Mouse (Mus musculus) v-Abl transformed pro-B cells (cell line): ENCODE results near the gene Zfhx2.
"Not testable (repeated sequence)": the region's sequence is repeated elsewhere in the genome, so short reads cannot be mapped to it uniquely, and the experiment has no call there.

Experiments
- in situ Hi-C, 2 experiments: fragments of 400-800 bp; cut with MboI; formaldehyde crosslinking; loops; one replicate each; pipeline ENCODE4 v1.15.1; 2025; ENCODE audit not compliant: unreplicated experiment in 2 of 2

The Zfhx2 gene

GRCm38 (mm10) chr14:55062626-55063025 lies 29.5 kb downstream of the Zfhx2 start:
- in situ Hi-C loops = no loop called here

DNA sequence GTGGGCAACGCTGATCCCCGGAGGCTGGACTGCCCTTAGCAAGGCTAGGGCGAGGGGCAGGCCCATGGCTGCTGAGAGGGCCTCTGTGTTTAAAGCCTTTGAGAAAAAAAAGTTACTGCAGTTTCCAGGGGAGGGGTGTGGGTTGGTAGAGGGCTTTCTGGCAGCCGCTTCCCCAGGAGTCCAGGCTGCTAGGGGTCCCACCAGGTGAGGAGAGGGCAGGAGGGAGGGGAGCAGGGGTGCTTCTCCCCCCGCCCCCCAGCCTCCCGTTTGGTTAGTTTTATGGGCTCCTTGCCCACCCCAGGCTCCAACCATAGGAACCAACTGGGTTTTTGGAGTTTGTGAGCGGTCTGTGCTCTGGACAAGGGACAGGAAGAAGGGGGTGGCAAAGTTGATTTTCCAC lies 30.3 kb downstream of the Zfhx2 start:
- in situ Hi-C loops = no loop called here

DNA sequence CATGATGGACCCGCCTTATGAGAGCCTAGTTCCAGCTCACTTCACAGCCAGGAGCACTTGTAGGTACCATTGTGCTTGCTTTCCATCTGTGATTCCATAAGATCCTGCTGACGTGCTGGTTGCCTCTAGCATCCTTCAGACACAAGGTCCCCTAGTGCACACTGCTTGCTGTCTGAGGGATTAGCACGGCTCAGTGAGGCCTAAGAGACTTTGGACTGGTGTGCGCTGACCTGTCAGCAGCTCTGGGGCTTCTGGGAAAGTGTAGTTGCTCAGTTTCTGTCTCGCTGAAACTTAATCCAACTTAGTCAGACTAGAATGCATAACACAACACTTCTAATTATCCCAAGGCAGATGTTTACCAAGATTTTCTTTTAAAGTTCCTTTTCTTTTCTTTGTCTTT lies 32.2 kb downstream of the Zfhx2 start:
- in situ Hi-C loops = no loop called here

GRCm38 (mm10) chr14:55059009-55059408 lies 33.1 kb downstream of the Zfhx2 start:
- in situ Hi-C loops = no loop called here

- in situ Hi-C loops = no loop called here
Measured at GRCm38 (mm10) chr14:55055167-55055834, 36.8 kb downstream of the Zfhx2 start.

- in situ Hi-C loops = no loop called here
Measured at GRCm38 (mm10) chr14:55054191-55054749, 37.9 kb downstream of the Zfhx2 start.

DNA sequence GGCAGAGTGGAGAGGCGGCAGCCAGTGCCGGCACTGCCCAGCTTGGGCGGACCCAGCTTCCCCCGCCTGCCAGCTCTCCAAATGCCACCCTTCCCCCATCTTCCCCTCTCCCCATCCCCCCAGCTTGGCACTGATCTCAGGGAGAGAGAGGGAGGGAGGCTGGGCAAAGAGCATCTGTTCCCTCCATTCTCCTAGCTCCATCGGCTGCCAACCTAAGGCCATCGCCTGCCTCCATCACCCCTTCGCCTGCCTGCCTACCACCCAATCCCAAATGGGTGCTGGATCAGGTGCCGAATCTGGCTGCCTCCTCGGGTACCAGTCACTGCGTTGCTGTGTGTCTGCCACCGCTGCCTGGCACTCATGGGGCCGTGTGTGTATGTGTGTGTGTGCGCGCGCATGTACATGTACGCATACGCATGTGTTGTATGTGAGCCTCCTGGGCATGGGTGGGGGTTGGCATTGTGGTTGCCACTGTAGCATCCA lies 38.4 kb downstream of the Zfhx2 start:
- in situ Hi-C loops = no loop called here

DNA sequence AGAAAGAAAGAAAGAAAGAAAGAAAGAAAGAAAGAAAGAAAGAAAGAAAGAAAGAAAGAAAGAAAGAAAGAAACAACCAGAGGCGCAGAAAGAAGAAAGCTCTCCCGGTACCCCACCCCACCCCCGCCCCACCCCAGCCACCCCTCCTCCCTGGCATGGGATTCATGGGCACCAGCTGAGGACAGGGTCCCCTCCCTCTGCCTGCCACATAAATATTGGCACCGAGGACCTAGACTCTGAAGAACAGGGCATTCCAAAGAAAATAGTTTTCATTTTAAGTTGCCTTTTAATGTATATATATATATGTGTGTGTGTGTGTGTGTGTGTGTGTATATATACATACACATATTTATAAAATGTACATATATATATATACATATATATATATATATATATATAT lies 39.1 kb downstream of the Zfhx2 start:
- in situ Hi-C loops = no loop called here

DNA sequence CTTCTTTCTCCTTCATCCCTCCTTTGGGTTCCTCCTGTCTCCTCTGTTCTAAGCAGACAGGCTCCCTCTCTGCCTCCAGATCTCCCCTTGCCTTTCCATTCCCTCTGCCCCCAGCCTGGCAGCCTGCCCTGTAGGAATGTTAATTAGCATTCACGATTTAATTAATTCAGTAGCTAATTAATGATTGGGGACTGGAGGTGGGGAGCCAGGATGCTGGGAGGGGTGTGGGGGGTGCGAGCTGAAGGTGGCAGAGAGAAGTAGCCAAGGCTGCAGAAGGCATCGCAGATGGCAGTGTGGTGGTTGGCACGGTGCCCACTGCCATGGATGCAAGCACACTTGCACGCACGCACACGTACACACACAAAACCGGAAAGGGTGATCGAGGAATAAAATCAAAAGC lies 39.6 kb downstream of the Zfhx2 start:
- in situ Hi-C loops = no loop called here

DNA sequence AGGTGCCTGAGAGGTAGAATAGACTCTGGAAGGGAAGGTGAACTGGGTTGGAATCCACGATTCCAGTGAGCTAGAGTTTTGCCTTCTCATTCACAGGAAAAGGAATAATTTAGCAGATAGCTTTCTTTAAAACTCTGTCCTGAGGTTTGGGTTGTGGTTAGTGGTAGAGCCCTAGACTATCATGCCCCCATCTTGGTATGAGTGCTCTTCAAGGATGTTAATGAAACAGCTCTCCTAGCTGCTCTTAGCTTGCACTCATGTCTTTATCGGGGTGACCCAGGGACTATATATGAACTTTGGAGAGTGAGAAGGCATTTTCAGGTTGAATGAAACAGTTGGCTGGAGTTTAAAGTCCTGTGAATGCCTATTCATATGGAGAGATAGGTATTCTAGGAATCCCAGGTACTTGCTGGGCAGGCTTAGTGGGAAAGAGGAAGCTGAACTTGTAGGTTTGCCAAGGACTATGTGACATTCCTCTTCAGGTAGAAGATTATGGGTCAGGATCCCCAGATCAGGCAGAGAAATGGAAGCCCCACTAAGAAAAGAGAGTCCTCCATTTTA lies 44.1 kb downstream of the Zfhx2 start:
- in situ Hi-C loops = no loop called here

DNA sequence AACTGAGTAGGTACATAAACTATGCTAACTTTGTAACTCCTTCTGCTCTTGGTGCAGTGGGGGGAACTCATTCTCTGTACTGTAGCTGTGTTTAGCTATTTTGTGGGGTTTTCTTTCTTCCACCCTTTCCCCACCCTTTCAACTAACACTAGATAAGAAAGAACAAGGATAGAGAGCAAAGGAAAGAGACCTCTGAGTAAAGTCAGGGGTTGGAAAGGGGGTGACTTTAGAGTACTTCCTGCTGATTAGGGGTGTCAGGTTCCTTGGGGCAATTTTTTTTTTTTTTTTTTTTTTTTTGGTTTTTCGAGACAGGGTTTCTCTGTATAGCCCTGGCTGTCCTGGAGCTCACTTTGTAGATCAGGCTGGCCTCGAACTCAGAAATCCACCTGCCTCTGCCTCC lies 48.4 kb downstream of the Zfhx2 start:
- in situ Hi-C loops = not testable (repeated sequence)

DNA sequence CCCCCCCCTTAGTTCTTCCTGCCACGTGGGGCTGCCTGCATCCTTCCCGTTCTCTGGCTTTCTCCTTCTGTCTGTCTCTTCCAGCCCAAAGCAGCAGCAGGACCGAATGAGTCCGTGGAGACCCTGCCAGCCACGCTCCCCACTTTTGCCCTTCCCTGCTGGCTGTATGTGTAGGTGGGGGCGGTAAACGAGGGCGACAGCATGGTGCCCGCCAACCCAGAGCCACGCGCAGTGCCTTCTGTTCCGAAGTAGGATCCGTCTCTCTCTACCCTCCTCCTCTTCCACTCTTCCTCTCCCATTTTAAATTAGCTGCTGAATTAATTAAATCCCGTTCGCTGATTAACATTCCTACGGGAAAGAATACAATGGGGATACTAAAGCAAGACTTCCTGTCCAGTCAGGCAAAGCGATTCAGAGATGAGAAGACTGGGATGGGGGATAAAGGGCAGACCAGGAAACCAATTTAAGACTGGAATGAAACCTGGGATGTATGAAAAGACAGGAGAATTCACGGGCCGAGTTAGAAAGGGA lies 59.4 kb downstream of the Zfhx2 start:
- in situ Hi-C loops = no loop called here

- in situ Hi-C loops = loop anchor here in 1 of 2 experiments (5.0 kb wide), 1 partner anchor 48 kb away; no protein-coding TSS in a partner anchor
Measured at GRCm38 (mm10) chr14:55029034-55029698, 63.0 kb downstream of the Zfhx2 start.

DNA sequence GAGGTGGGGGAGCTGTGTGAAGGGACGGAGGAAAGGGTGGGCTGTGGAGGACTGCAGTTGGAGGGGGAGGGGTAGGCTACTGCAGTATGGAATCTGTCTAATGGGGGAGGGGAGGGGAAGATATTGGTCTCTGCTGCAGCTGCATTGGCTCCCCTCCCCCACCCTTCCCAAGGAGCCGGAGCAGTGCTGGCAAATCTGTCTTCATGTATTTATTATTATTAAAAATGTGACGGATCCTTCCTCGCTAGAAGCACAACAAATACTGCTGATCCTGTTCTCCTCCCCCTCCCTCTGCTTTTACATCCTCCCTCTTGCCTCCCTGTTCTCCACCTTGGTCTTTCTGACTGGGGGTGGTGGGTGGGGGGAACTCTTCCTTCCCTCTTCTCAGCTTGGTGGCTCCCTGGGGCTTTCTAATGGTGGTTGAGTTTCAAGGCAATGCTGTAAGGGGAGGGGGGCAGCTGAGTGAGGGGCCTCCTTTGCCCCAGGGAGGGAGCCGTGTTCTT lies 63.7 kb downstream of the Zfhx2 start:
- in situ Hi-C loops = loop anchor here in 1 of 2 experiments (5.0 kb wide), 1 partner anchor 49 kb away; no protein-coding TSS in a partner anchor

GRCm38 (mm10) chr14:55027653-55028052 lies 64.5 kb downstream of the Zfhx2 start:
- in situ Hi-C loops = loop anchor here in 1 of 2 experiments (5.0 kb wide), 1 partner anchor 50 kb away; no protein-coding TSS in a partner anchor

- in situ Hi-C loops = loop anchor here in 1 of 2 experiments (5.0 kb wide), 1 partner anchor 50 kb away; no protein-coding TSS in a partner anchor
Measured at GRCm38 (mm10) chr14:55027251-55027650, 64.9 kb downstream of the Zfhx2 start.

DNA sequence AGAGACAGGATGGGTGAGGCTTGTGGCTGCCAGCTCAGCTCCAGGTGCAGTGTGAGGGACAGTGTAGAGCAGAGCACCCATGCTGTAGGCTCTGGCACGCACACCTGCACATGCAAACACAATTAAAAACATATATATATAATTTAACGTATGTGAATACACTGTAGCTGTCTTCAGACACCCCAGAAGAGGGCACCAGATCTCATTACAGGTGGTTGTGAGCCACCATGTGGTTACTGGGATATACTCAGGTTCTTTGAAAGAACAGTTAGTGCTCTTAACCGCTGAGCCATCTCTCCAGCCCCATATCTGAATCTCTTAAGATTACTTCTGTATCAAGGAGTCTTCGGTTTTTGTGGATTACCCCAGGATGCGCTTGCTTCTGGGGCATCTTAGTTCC lies 66.6 kb downstream of the Zfhx2 start:
- in situ Hi-C loops = loop anchor here in 1 of 2 experiments (5.0 kb wide), 1 partner anchor 52 kb away; no protein-coding TSS in a partner anchor

DNA sequence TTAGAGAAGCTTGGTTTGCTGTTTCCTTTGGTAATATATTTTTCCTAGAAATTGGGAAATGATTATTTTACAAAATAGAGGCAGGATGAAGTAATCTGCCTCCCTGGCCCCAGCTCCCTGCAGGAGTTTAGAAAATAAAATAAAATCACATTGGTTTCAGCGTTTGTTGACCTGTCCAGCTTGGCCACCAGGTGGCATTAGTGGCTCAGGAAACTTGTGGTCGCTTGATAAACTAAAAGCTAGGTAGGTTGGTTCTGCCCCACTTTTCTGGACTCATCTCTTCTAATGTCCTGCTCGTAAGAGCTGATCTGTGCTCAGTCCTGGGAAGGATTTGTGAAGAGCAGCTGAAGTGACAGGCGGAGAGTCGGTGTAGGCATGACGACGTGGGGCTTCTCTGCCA lies 67.9 kb downstream of the Zfhx2 start:
- in situ Hi-C loops = no loop called here

DNA sequence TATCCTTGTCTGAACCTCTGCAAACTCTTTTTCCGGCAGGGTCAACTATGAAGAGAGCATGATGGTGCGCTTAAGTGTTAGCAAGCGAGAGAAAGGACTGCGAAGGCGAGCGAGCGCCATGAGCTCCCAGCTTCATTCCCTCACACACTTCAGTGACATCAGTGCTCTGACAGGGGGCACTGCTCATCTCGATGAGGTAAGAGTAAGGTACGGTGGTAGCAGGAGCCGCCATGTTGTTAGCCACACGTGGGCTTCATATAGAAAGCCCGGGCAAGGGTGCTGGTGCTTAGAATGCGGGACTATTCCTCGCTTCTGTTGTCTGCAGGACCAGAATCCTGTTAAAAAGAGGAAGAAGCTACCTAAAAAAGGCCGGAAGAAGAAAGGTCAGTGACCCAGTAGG lies 69.1 kb downstream of the Zfhx2 start:
- in situ Hi-C loops = no loop called here

DNA sequence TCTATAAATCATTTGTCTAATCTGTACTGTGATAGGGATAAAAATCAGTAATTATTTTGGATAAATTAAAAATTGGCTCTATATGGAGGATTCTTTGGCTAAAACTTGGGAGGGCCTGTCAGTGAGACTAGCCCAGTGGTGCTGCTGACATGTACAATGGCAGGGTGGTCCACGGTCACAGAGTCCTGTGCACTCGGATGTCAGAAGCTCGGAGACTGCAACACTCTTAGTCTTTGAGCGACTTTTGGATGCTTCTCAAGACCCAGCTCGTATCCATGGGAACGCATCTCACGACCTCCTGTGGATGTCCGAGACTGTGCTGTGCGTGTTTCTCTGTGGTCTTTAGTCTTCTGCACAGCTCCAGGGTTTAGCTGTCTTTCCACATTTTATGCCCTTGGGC lies 71.7 kb downstream of the Zfhx2 start:
- in situ Hi-C loops = no loop called here

DNA sequence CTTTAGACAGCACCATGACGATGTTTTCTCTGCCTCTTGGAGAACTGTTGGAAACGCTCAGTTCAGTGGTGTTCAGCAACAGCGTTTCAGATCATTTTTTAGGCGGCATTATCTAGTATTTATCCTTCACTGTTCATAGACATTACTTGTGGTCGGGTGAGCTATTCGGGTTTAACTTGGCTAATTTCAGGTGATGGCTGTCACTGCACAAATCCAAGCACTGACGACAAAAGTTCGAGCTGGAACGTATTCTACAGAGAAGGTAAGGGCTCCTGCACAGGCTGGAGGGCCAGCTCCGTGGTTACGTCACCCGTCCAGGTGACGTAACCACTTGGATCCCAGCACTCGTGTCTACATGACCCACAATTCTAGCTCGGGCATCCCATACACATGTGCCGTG lies 75.2 kb downstream of the Zfhx2 start:
- in situ Hi-C loops = loop anchor here (10.0 kb wide), 3 partner anchors 78 to 302 kb away; partner anchors contain the start of genes Cebpe (in 1 of the 2), Pabpn1 (in 1 of the 2), Thtpa (in 1 of the 2) and Zfhx2 (in 1 of the 2)
